Mouse (Mus musculus) 416B (cell line): ENCODE results near the gene Adssl1.

Source experiments
- DNase-seq: peaks from one replicate; pipeline ENCODE4 v3.0.0; 2011; ENCODE audit warnings: low read depth

Adssl1 gene

GRCm38 (mm10) chr12:112619686-112620353, at the start of gene Adssl1:
Gene Adssl1, plus strand, starts transcription at chr12:112620045.
- peak; percentile 92 for DNase-seq

GRCm38 (mm10) chr12:112570160-112570559, 49.7 kb upstream of the Adssl1 start:
- DNase-seq, result no peak

GRCm38 (mm10) chr12:112571064-112571463, 48.8 kb upstream of the Adssl1 start:
- DNase-seq, result peak; percentile 35

DNA sequence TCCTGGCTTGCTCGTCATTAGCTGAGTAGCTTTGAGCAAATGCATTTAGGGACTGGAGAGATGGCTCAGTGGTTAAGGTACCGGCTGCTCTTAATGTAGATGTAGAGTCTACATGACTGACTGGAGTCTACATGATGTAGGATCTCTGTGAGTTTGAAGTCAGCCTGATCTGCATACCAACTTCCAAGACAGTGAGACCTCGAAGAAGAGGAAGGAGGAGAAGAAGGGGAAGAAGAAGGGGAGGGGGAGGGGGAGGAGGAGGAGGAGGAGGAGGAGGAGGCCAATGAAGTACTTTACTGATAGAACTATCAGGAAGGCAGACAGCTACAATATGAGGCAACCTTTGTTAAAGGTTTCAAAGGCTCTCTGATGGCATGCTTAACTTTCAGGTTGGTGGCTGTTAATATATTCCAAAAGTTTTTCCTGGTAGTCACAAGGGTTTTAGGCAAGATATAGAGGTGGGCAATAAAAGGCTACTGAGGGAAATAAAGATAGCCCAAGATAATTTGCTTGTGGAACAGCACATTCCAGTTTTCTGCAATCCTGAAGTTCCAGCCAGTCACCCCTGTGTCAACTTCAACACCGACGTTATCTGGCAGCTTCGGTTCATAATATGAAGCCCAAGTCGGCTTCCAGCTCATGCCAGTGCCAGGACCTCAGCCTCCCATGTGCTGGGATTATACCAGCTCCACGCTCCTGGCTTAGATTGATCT, 44.4 kb upstream of the Adssl1 start:
- no peak for DNase-seq

- no peak for DNase-seq
Observed at GRCm38 (mm10) chr12:112576341-112576740, 43.5 kb upstream of the Adssl1 start.

GRCm38 (mm10) chr12:112576749-112577148, 43.1 kb upstream of the Adssl1 start:
- DNase-seq, result no peak

DNA sequence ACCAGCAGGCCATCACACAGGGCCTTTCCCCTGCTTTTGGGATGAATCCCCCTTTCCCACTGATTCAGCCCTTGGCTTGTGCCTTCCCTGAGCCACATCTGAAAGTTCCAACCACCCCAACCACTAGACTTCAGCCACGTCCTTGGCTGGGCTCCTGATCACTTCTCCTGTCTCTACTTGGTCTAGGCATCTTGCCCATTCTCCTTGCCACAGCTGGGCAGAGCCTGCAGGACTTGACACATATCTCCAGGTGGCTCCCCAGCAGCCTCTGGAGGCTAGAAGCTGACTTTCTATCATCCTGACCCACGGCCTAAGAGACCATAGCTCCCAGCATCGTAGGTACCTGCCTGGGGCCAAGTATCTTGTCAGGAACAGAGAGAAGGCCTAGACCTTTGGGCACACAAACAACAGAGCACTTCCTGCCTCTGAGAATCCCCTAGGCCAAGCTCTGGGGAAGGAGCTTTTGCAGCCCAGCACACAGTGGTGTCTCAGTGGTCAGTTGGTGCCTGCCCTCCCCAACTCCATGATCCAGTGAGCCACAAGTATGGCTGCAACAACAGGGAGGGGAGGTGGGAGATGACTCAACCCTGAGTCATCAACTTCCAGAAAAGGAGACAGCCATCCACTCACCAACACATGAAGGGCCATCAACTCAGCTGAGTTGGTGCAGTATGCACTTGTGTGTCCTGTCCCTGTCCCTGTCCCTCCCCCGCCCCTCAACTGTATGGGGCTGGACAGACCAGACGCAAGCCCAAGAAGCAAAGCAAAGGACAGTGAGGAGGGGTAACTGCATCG, 41.4 kb upstream of the Adssl1 start:
- peak; percentile 97 for DNase-seq

DNA sequence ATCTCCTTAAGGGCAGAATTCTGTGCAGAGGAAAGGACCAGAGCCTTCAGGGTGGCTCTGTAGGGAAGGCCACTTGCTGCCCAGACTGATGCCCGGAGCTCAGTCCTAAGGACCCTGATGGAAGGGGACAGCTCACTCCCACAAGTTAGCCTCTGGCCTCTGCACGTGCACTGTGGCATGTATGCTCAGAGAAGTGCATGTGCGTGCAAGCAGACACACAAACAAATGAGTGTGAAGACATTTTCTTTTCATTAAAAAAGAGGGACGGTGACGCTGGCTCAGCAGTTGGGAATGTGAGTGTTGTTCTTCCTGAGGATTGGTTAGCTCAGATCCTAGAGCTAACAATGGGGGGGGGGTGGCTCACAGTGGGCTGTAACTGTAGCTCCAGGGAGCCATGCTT, 40.4 kb upstream of the Adssl1 start:
- no peak for DNase-seq

GRCm38 (mm10) chr12:112579926-112580325, 39.9 kb upstream of the Adssl1 start:
- no peak for DNase-seq

- DNase-seq, result peak; percentile 79
Observed at GRCm38 (mm10) chr12:112581113-112581512, 38.7 kb upstream of the Adssl1 start.

DNA sequence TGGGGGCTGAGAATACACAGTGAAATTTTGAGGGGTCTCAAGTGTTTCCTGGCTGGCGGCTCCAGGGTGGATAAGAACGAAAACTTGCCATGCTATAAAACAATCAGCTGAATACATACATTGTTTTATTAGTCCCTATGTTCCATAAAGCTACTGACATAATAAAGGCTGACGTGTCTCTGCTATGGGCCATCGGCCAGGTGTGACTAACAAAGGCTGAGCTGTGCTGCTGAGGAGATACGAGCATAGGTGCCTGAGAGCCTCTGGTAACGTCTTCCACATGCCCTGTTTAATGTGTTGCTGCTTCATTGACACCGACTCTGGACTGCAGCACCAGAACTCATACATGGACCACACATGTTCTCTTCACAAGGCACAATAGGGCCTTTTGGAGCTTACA, 34.9 kb upstream of the Adssl1 start:
- DNase-seq, result no peak

DNA sequence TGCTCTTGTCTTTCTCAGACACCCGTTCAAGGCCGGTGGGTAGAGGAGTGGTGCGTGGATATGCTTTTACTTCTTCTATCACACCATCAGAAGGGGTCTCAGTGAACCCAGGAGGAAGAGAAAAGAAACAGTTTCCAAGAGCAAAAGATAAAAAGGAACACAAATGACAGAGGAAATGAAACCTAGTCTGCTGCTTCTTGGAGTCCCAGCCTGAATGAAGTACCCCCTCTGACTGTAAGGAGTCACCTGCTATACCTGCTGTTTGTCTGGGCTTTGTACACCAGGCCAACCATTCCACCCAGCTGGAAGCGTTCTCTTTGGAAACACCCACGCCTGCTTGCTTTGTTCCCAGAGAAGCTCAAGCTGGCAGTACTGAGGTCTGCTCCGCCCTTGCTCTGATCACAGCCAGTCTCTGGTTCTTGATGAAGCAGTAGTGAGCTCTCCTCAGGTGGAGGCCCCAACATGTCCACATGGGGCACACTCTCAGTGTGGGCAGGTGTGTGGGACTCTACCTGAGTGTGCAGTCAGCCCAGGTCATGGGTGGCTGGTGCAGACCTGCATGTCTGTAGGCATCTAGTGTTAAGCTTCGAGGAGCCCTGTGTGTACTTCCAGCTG, 33.8 kb upstream of the Adssl1 start:
- no peak for DNase-seq

DNA sequence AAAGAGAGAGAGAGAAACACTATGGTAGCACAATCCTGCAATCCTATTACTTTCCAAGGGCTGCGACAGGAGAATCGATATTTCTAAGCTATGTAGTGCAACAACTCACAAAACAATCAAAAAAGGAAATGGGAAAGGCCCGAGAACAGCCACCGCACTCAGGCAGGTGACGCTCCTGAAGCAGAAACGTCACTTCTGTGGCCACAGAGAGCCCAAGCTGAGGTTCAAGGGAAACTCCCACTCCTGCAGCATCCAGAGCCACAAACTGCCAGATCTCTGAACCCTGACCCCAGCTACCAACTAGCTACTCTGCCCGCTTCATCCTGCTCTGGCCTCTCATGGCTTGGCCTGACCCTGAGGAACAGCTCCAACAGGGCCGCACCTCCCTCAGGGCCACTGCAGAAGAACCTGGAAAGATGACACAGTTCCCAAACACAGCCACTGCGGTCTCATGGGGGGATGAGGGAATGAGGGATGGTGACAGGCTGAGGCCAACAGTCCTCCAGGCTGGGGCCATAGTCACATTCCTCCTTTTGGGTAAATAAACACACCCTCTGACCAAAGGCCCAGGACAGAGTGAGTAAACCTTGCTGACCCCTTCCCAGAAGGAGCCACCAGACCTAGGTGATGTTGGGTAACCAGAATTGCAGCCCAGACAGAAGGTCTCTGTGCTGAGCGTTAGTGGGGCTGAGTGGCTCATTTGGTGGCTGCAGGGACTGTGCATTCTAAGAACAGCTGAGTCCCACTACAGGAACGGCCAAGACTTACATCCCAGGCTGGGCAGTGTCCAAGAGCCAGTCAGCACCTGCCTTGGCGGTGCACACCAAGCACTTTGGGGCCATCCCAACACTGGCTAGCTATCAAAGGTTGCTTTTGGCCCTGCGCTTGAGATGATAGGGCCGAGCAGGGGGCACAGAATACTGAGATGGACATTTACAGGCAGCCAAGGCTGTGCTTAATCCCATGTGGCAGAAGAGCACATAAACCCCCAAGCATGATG, 32.4 kb upstream of the Adssl1 start:
- DNase-seq, result no peak

GRCm38 (mm10) chr12:112588426-112589256, 31.2 kb upstream of the Adssl1 start, which contains the start of gene Inf2:
Gene Inf2, plus strand, starts transcription at chr12:112588784.
- DNase-seq, result peak; percentile 87

DNA sequence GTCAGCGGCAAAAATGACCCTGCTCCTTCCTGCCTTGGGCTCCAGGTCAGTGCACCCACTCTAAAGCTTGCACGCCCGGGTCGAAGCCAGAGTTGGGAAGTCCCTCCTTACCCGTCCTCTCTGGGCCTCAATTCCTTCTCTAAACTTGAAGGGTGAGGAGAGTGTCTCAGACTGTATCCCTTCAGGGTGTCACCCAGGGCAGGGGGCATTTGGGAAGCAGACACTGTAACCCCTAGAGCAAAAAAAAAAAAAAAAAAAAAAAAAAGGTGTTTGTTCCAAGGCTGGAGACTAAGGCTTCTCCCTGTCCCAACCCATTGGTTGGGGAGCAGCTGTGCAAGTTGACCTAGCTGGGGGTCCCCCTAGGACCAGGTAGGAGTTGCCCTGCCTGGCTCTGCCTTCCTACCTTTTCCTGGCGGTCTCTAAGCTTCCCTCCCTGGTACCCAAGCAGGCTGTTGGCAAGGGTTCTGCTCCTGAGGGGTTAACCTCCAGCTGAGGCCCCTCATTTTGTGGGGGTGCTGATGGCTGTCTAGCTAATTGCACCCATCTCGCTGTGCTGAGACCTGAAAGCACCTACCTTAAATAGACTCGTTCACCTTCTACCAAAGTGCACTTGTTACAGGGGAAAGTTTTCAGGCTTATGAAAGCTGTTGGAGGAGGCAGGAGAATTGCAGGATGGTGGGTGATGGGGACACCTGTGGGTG, 30.2 kb upstream of the Adssl1 start:
- no peak for DNase-seq

GRCm38 (mm10) chr12:112590566-112591239, 29.1 kb upstream of the Adssl1 start:
- no peak for DNase-seq

DNA sequence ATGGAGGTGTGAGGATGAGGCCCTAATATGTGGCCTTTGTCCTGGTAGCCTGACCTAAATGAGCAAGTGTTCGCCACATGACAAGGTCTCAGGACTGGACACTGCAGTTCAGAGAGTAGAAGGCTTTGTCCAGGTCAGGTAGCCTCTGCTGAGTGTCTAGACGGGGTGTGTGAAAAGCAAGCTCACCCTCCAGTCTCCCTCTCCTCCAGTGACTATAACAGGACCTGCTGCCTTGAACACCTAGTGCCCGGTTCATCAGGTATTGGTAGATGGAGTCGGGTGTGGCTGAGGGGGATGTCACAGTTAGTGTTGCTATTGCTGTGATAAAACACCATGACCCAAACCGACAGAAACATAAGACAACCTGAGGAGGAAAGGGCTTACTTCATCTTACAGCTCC, 28.6 kb upstream of the Adssl1 start:
- DNase-seq, result no peak

GRCm38 (mm10) chr12:112591730-112592129, 28.1 kb upstream of the Adssl1 start:
- no peak for DNase-seq
